Mouse (Mus musculus) liver, embryonic 14.5 days (tissue): ENCODE results near the gene Smdt1. TPM values are rescaled to one million over a fixed set of nuclear protein-coding genes. Genes with fewer than 3 reads are reported as not detected.

Source experiments
- ATAC-seq: fragments of 200-750 bp; cut with Nextera tagmentation; 2 replicates; pipeline ENCODE4 v1.8.0; 2017; ENCODE audit warnings: moderate number of reproducible peaks, mild to moderate bottlenecking, moderate library complexity; ENCODE audit not compliant: insufficient read depth
- DNase-seq, 3 experiments: peaks; one replicate each; pipeline ENCODE4 v3.0.0-alpha.2; 2012 to 2013; ENCODE audit warnings: low read depth in 3 of 3, low spot score in 3 of 3
- H3K27ac ChIP-seq: fragments of 300-500 bp; sonication (generic); 2 replicates; pipeline ENCODE4 v1.5.1; 2014; ENCODE audit warnings: moderate library complexity, mild to moderate bottlenecking, control low read depth, inconsistent platforms
- H3K27me3 ChIP-seq: fragments of 300-500 bp; sonication (generic); 2 replicates; pipeline ENCODE4 v1.6.1; 2014; ENCODE audit warnings: mild to moderate bottlenecking, low read length, moderate library complexity; ENCODE audit not compliant: control insufficient read depth, insufficient read depth
- H3K36me3 ChIP-seq: fragments of 300-500 bp; sonication (generic); replicated peaks from 2 replicates; pipeline ENCODE4 v1.6.1; 2014; ENCODE audit warnings: low read depth; ENCODE audit not compliant: control insufficient read depth, insufficient read depth
- H3K4me1 ChIP-seq, 2 experiments: fragments of 200-500 bp in 1 of 2; fragments of 300-500 bp in 1 of 2; sonication (generic) in 1 of 2; replicated peaks; 2 replicates each; pipeline ENCODE4 v1.6.1; 2012 to 2014; ENCODE audit warnings: antibody characterized with exemption in 1 of 2, inconsistent platforms in 1 of 2, low read length in 1 of 2; ENCODE audit not compliant: control insufficient read depth in 2 of 2, insufficient read depth in 2 of 2
- H3K4me2 ChIP-seq: fragments of 300-500 bp; sonication (generic); 2 replicates; pipeline ENCODE4 v1.6.1; 2014; ENCODE audit warnings: low read depth, mild to moderate bottlenecking, control low read depth, moderate library complexity
- H3K4me3 ChIP-seq, 2 experiments: fragments of 200-500 bp in 1 of 2; fragments of 300-500 bp in 1 of 2; sonication (generic) in 1 of 2; 2 replicates each; pipeline ENCODE4 v1.5.1; 2012 to 2014; ENCODE audit warnings: low read depth in 2 of 2, low read length in 2 of 2, mild to moderate bottlenecking in 2 of 2, control low read depth in 1 of 2, inconsistent platforms in 1 of 2, moderate library complexity in 1 of 2; ENCODE audit not compliant: insufficient read depth in 1 of 2
- H3K9ac ChIP-seq: fragments of 300-500 bp; sonication (generic); replicated peaks from 2 replicates; pipeline ENCODE4 v1.6.1; 2014; ENCODE audit warnings: mild to moderate bottlenecking, control low read depth, moderate library complexity
- H3K9me3 ChIP-seq: fragments of 300-500 bp; sonication (generic); 2 replicates; pipeline ENCODE4 v1.6.1; 2016; ENCODE audit warnings: low read length, mixed read lengths; ENCODE audit not compliant: control insufficient read depth
- CTCF ChIP-seq: IDR thresholded peaks from 2 replicates; pipeline ENCODE4 v1.5.1; 2016; ENCODE audit warnings: antibody characterized with exemption, low read depth, control low read depth
- EP300 ChIP-seq: IDR thresholded peaks from 2 replicates; pipeline ENCODE4 v1.6.1; 2016; ENCODE audit warnings: antibody characterized with exemption, low read depth
- WGBS: fragments of 180-500 bp; shearing (Covaris S2); extraction: QIAGEN DNeasy Blood & Tissue Kit; methylation state at CpG from one replicate; pipeline ENCODE4 v1.1.7; 2014; ENCODE audit not compliant: insufficient replicate concordance; 5-methylcytosine and 5-hydroxymethylcytosine counted together
- polyA plus RNA-seq, 2 experiments: library from polyadenylated mRNA; depleted of rRNA in 1 of 2; stranded (reverse) in 1 of 2; unstranded in 1 of 2; fragments of >200 nt; fragmentation: Nextera tagmentation in 1 of 2; extraction: Ambion mirVana in 1 of 2; gene quantifications; 2 replicates each; pipeline versions ENCODE4 v1.2.1 to v1.2.3; 2012 to 2014

Gene Smdt1
- polyA plus RNA-seq, 2 experiments, result 109 to 165 TPM

DNA sequence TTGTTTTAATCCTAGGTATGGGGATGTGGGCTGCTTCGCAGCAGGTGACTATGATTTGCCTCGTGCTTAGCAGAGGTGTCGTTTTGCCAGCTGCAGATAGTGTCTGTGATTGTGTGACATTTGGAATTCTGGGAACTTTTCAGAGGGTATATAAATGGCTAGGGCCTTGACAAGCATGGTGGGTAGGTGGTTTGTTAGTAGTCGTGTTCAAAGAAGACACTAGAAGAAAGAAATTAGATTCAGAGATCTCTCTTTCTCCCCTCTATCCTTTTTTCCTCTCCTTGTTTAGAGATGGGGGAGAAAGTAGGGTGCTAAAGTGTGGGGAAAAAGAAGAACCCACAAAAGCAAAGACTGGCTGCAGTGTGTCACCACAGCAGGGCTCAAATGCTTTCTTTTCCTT, 29.4 kb downstream of the Smdt1 start:
- no peak overlapping the region for H3K4me2 ChIP-seq
- ATAC-seq (no peak), DNase-seq (no peak)
- H3K9ac ChIP-seq, result no peak overlapping the region
- no peaks in the 10 kb centered on the region for H3K27me3 ChIP-seq
- no peak overlapping the region for H3K4me3 ChIP-seq
- no peaks in the 10 kb centered on the region for H3K4me1 ChIP-seq
- H3K36me3 ChIP-seq, result no peaks in the 10 kb centered on the region
- H3K9me3 ChIP-seq, result no peaks in the 10 kb centered on the region
- H3K27ac ChIP-seq, result no peak overlapping the region
- 66% methylated on average over 4 of the region's 4 CpGs for WGBS
- TF ChIP-seq CTCF (no peak), EP300 (no peak)

DNA sequence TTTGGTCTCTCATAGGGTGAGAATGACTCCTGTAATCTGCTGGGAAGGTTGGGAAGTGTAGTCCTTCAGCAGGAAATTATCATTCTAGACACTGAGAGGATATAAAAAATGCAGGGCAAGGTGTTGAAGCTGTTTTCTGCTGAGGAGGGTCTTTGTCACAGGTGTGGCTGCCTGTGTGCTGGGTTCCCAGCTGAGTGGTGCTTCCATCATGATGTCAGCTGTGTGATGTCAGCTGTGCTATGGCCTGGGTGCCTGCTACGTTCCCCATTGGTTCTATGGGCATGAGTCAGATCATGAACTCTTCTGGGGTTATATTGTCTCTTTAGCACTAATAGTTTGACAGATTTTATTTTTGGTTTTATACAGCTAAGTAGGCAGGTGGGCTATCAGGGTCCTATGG, 30.1 kb downstream of the Smdt1 start:
- ATAC-seq, result no peak

DNA sequence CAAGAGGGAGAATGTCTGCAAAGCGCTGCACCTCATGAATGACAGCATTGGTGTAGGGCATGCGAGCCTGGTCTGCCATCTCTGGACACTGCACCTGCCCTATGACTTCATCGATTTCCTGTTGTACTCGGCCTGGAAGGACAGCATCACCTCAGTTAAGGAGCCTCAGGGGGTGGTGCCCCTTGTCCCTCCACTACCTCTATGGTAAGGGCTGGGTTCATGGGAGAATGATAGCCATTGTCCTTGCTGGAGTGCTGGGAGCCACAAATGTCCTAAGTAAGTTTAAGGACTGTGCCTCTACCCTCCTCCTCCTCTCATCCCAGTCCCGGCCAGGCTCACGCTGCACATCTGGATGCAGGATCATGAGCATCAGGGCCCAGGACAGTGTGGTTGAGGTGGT, 33.7 kb downstream of the Smdt1 start:
- peaks cover 0 to 2% of the 10 kb centered on the region in 2 experiments; a peak in 1 of 4 replicates for H3K4me1 ChIP-seq
- H3K9me3 ChIP-seq, result no peaks in the 10 kb centered on the region
- TF ChIP-seq EP300 (no peak), CTCF (no peak)
- H3K36me3 ChIP-seq, result no peaks in the 10 kb centered on the region
- H3K27ac ChIP-seq, result no peak overlapping the region
- no peak overlapping the region for H3K4me2 ChIP-seq
- DNase-seq, result no peak
- no peak overlapping the region for H3K9ac ChIP-seq
- whole genome bisulfite sequencing, result 70% methylated on average over 6 of the region's 6 CpGs
- no peak for ATAC-seq
- no peak overlapping the region for H3K4me3 ChIP-seq
- no peaks in the 10 kb centered on the region for H3K27me3 ChIP-seq

More for the DNA sequence above, 30.1 kb downstream of the Smdt1 start:
- TF ChIP-seq CTCF (no peak), EP300 (no peak)
- Histone ChIP-seq H3K27me3 (no peaks in the 10 kb centered on the region), H3K9me3 (no peaks in the 10 kb centered on the region), H3K36me3 (no peaks in the 10 kb centered on the region), H3K4me3 (no peak overlapping the region), H3K4me1 (no peaks in the 10 kb centered on the region), H3K27ac (no peak overlapping the region), H3K9ac (no peak overlapping the region), H3K4me2 (no peak overlapping the region)
- 66% methylated on average over 1 of the region's 1 CpGs for WGBS
- DNase-seq, result no peak

DNA sequence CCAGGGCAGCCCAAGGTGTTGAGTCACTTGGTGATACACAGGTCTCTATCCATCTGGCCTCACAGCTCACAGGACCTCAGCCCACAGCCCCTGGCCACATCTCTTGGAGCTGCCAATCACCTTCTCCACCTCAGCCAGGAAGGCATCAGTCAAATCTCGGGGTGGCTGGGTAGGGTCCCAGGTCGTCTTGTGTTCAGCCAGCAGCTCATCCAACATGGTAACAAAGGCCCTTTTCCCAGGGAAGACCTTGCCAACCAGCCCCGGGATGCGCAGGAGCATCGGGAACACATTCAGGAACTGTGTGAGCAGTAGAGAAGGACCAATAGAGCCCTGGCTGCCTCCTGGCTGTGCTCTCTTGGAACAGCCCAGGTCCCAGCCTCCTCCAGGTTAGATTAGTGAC, 34.2 kb downstream of the Smdt1 start:
- Histone ChIP-seq H3K9me3 (no peaks in the 10 kb centered on the region), H3K4me3 (no peak overlapping the region), H3K36me3 (no peaks in the 10 kb centered on the region), H3K27me3 (no peaks in the 10 kb centered on the region), H3K9ac (no peak overlapping the region), H3K27ac (no peak overlapping the region), H3K4me1 (peaks cover 0 to 5% of the 10 kb centered on the region in 2 experiments; a peak in 1 of 4 replicates), H3K4me2 (no peak overlapping the region)
- TF ChIP-seq CTCF, result no peak
- TF ChIP-seq EP300, result no peak
- DNase-seq, result no peak
- 74% methylated on average over 5 of the region's 5 CpGs for WGBS
- ATAC-seq, result no peak

DNA sequence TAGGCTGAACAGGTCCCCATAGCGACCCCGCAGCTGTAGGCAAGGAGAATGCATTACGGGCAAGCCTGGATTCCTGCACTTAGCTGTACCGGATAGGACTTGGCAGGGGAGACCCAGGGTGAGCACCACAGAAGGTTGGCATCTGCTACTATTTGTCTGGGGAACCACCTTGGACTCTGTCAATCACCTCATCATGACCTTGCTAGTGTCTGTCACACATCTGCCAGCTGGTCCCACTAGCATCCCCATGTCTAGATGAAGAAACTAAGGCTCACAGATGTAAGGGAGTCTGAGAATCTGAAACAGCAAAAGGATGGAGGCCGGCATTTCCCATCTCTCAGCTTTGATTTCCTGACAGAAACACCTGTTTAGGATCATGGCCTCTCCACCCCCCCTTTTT, 35.7 kb downstream of the Smdt1 start:
- WGBS, result 71% methylated on average over 5 of the region's 5 CpGs
- Histone ChIP-seq H3K4me1 (peaks cover 0 to 7% of the 10 kb centered on the region in 2 experiments; a peak in 2 of 4 replicates), H3K27me3 (no peaks in the 10 kb centered on the region), H3K4me3 (no peak overlapping the region), H3K36me3 (no peaks in the 10 kb centered on the region), H3K27ac (no peak overlapping the region), H3K9ac (no peak overlapping the region), H3K9me3 (no peaks in the 10 kb centered on the region), H3K4me2 (no peak overlapping the region)
- DNase-seq (no peak), ATAC-seq (no peak)
- TF ChIP-seq EP300 (no peak), CTCF (no peak)
